Mouse (Mus musculus) urinary bladder, postnatal 10 days (tissue): Measurements from ENCODE around the gene Dpf3.

Experiments used
- DNase-seq: peaks from one replicate; pipeline ENCODE4 v3.0.0; 2022; ENCODE audit warnings: low spot score

The Dpf3 gene

DNA sequence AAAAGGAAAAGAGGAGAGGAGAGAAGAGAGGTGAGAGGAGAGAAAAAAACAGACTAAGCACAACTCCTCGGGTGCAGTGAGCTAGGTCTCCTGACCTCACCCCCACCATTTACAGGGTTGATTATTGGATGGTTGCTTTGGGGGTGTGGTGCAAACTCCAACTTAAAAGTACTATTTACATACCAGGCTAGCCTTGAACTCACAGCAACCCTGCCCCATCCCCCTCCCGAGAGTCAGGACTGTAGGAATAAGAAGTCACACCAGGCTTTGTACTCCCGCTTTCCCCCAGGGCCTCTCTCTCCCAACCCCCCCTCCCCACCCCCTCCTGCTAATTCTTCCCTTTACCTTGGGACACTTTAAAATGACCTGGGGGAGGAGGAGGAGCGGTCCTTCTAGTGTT is 8.8 kb upstream of the Dpf3 start:
- no peak for DNase-seq

DNA sequence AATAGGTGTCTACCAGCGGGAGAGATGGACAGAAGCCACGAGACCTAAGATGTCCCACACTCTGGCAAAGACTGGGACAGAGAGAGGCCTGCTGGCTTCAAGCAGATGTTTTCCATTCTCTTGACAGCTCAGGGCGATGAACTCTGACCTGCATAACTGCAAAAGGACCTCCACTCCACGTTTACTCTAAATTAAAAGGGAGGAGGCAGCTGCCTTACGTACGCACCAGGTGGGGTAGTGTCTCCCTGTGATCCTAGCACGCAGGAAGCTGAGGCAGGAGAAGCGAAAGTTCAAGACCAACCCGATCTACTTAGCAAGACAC is 8.4 kb upstream of the Dpf3 start:
- DNase-seq, result no peak

DNA sequence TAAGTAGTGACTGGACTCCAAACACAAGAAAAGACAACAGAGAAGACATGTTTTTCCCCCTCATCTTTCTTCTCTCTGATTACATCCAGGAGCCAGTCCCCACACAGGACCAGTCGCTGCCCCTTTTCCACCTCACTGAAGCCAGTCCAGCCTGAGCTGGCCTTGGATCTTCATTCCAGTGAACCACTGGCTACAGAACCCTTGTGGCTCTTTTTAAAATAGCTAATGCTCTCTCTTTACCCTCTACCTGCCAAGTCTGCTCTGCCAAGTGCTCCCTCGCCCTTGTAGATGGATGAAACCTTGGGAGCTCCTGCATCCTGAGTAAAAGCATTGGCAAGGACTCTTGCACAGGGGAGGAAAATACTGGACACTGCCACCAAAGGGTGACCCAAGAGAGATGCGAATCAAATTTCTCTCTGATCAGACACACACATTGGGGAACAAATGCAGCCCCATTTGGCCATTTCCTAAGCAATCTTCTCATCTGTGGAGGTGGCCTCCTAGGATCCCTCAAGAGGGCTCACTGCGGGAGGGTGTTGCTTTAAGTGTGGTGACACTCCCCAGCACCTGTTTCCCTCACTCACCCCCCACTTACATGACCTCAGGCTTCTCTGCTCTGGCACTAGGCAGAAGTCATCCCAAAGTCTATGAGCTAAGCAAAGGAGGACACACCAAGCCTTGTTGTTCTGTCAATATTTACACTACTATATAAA is 7.9 kb upstream of the Dpf3 start:
- DNase-seq, result no peak

GRCm38 (mm10) chr12:83494196-83494595 is 6.7 kb upstream of the Dpf3 start:
- DNase-seq, result no peak

GRCm38 (mm10) chr12:83492808-83493207 is 5.3 kb upstream of the Dpf3 start:
- no peak for DNase-seq

DNA sequence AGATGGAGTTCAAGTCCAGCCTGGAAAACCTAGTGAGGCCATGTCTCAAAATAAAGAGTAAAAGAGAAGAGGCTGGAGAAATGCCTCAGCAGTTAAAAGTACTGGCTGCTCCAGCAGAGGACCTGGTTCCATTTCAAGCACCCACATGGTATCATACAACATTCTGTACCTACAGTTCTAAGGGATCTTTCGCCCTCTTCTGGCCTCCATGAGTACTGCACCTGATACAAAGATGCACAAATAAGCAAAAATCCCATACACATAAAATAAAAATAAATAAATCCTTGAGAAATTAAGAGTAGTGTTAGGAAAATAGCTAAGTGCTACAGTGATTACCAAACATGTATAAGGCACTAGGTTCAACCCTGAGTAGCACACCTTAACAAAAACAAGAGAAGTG is 4.1 kb upstream of the Dpf3 start:
- no peak for DNase-seq

DNA sequence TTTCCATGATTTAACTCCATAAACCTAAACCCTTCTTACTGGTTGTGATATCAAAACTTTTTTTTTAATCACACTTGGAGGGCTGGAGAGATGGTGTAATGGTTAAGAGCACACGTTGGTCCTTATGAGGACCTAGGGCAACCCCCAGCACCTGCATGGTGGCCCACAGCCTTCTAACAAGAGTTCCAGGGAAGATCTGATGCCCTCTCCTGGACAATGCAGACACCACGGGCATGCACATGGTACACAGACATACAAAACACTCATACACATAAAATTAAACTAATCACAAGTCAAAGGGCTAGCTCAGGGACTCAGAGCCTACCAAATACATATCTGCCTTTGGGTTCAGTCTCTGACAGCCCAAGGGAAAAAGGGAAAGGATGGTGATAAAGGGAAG is 2.2 kb upstream of the Dpf3 start:
- DNase-seq, result no peak

GRCm38 (mm10) chr12:83488211-83488941 is 860 bp upstream of the Dpf3 start:
- DNase-seq, result no peak

- DNase-seq, result no peak
Measured at GRCm38 (mm10) chr12:83486671-83487461, 650 bp downstream of the Dpf3 start.

- no peak for DNase-seq
Measured at GRCm38 (mm10) chr12:83485911-83486670, 1.4 kb downstream of the Dpf3 start.

- no peak for DNase-seq
Measured at GRCm38 (mm10) chr12:83484855-83485745, 2.4 kb downstream of the Dpf3 start.

DNA sequence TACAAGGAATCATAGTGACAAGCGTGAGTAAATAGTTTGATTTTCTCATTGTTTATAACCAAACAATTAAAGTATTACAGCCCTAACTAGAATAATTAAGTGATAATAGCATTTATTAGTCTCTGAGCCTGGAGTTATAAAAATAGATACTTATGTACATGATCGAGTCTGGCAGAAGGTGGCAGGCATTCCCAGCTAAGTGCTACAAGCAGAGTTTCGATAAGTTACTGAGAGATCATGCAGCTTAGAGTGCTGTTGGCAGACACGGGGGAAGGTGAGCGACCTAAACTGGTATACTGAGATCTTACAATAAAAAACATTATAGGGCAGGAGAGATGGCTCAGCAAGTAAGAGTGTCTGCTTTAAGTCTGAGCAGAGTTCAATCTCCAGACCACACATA is 3.9 kb downstream of the Dpf3 start:
- no peak for DNase-seq

GRCm38 (mm10) chr12:83481439-83481838 is 6.1 kb downstream of the Dpf3 start:
- DNase-seq, result no peak

DNA sequence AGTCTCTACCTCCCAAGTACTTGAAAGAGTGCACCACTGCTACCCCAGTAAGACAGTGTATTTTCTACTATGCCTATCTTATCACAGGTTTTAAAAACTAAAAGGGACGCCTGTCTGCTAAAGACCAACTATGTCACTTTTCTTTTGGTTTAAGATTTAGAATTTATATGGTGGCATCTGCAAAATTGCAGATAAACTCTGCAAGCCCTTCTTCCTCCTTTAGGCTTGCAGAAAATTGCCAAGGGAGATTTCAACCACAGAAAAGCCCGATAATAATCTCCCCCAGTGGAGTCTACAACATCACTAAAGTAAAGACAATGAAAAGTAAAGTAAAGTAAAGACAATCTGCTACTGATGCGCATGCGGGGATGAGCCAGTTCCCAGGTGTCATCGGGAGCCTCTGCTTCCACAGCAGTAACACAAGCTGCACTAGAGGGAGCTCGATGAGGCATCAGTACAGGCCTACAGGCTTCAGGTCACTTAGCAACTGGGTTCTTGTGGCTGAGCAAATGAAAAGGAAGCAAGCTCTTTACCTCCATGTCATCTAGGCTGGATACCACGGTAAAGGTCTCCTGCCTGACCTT is 7.6 kb downstream of the Dpf3 start:
- no peak for DNase-seq

DNA sequence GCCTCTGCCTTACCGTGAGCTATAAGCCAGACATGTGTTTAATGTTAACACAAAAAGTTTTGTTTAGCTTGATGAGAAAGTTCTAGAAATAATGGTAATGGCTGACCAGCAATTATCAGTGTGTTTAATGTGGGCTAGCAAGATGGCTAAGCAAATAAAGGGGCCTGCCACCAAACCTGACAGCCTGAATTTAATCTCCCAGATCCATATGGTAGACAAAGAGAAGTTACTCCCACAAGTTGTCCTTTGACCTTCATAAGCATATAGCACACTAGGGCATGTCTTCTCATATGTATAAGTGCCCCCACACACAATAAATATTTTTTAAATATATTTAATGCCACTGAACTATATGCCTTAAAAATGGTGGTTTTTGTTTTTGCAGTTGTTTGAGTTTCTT is 8.4 kb downstream of the Dpf3 start:
- DNase-seq, result no peak

- no peak for DNase-seq
Measured at GRCm38 (mm10) chr12:83476277-83476676, 11.2 kb downstream of the Dpf3 start.

DNA sequence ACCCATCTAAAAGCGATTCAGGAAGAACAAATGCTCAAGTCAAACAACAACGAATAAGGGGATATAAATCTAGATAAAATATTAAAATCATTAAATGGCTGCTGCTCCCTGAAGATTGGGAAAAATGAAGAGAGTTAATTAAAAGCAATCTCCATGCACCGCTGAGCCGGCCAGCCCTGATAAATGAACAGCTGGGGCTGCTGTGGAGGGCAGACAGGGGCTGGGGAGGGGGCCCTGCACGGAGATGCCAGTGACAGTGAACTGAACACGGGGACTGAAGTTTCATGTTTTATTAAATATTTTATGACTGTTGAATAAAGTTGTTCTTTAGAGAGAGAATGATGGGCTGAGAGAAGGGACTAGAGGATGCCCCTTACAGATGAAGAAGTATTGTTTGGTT is 12.1 kb downstream of the Dpf3 start:
- no peak for DNase-seq

- DNase-seq, result no peak
Measured at GRCm38 (mm10) chr12:83473987-83474600, 13.4 kb downstream of the Dpf3 start.

GRCm38 (mm10) chr12:83471760-83472159 is 15.8 kb downstream of the Dpf3 start:
- no peak for DNase-seq

GRCm38 (mm10) chr12:83470085-83470484 is 17.4 kb downstream of the Dpf3 start:
- no peak for DNase-seq
